Comparison of ENCODE assay signal across 11 mouse cellular contexts in genomic region chr9:40617676-40618062, GRCm38 (mm10). TPM values are rescaled to one million over a fixed set of nuclear protein-coding genes. Genes with fewer than 3 reads are reported as not detected.
DNase-seq lines count a peak whose midpoint lies in the region; ATAC-seq and TF ChIP-seq lines count a peak whose summit lies in the region.
"Had no signal": no experiment of that assay in that cellular context is flagged by ENCODE, and none has a peak within 500 bp of the region (broad histone marks: within the 10 kb centered on the region; RNA-seq: fewer than 3 reads in every experiment).

No protein-coding gene starts in this region.

- peaks cover 21% of the 10 kb centered on the region for H3K4me1 ChIP-seq in hindbrain, embryonic 12.5 days
- peaks cover 38% of the 10 kb centered on the region for H3K4me1 ChIP-seq in midbrain, embryonic 10.5 days

- TF ChIP-seq CTCF in gastrocnemius, adult 2 months (IDR thresholded peaks at IDR 0.05), result no peak
- TF ChIP-seq CTCF in brain, embryonic 14.5 days (IDR thresholded peaks at IDR 0.05; ENCODE audit: borderline replicate concordance, extremely low read depth, insufficient read depth, insufficient read length), result no peak

- no peaks in the 10 kb centered on the region for H3K9me3 ChIP-seq in hindbrain, embryonic 12.5 days (replicated peaks)
- H3K9me3 ChIP-seq in midbrain, embryonic 10.5 days (replicated peaks), result no peaks in the 10 kb centered on the region

- 27% methylated on average over 10 of the region's 10 CpGs for WGBS in hindbrain, embryonic 12.5 days
- WGBS in midbrain, embryonic 10.5 days, result 35% methylated on average over 10 of the region's 10 CpGs

- no peak for DNase-seq in gastrocnemius, adult 2 months
- DNase-seq in gastrocnemius, postnatal 10 days, result no peak
- peak; percentile 71 for DNase-seq in brain, embryonic 14.5 days (ENCODE audit: low read depth)
- no peak for DNase-seq in midbrain, embryonic 10.5 days (ENCODE audit: low spot score)
- no peak for DNase-seq in natural killer cell, adult 2 months (ENCODE audit: low spot score in 2 of 2)
- DNase-seq in kidney, postnatal 25 days, result no peak

- intact Hi-C loops in gastrocnemius, adult 2 months (cut with DNase I), result loop anchor here (5.0 kb wide), 1 partner anchor 135 kb away; no protein-coding TSS in a partner anchor

- no peaks in the 10 kb centered on the region for H3K36me3 ChIP-seq in hindbrain, embryonic 12.5 days
- H3K36me3 ChIP-seq in midbrain, embryonic 10.5 days, result no peaks in the 10 kb centered on the region

- H3K27me3 ChIP-seq in hindbrain, embryonic 12.5 days, result no peaks in the 10 kb centered on the region
- H3K27me3 ChIP-seq in midbrain, embryonic 10.5 days (ENCODE audit: low read depth, poor library complexity, severe bottlenecking), result peaks cover 29% of the 10 kb centered on the region

- peak overlapping the region; percentile 57 for H3K9ac ChIP-seq in hindbrain, embryonic 12.5 days

- H3K4me3 ChIP-seq in gastrocnemius, adult 2 months, result peak overlapping the region; percentile 27
- H3K4me3 ChIP-seq in hindbrain, embryonic 12.5 days, result peak overlapping the region; percentile 32; the same call in 1 of the 2 replicates
- peak overlapping the region; percentile 50 for H3K4me3 ChIP-seq in midbrain, embryonic 10.5 days

- no peak overlapping the region for H3K27ac ChIP-seq in gastrocnemius, adult 2 months
- peak overlapping the region; percentile 89 for H3K27ac ChIP-seq in hindbrain, embryonic 12.5 days
- H3K27ac ChIP-seq in midbrain, embryonic 10.5 days (replicated peaks), result peak overlapping the region; percentile 88

- 0 out of 2 replicates have a peak, but pooled peaks have one; percentile 18 for ATAC-seq in hindbrain, embryonic 12.5 days (ENCODE audit: low FRiP score)
- no peak for ATAC-seq in monocyte, adult 5-6 weeks (replicated peaks; ENCODE audit: insufficient number of reproducible peaks, low FRiP score, low TSS enrichment, poor library complexity, severe bottlenecking)

- H3K4me2 ChIP-seq in hindbrain, embryonic 12.5 days (replicated peaks), result peak overlapping the region; percentile 61

- no peak for TF ChIP-seq POLR2A in brain, embryonic 14.5 days (IDR thresholded peaks at IDR 0.05; ENCODE audit: borderline replicate concordance, extremely low read depth, insufficient read depth, insufficient read length, poor library complexity, severe bottlenecking)

RNA-seq across cellular contexts. Expression of gene Gm21915, which starts 52.7 kb away (rescaled TPM):
- total RNA-seq in gastrocnemius, adult 2 months (2021), result not detected
- total RNA-seq in gastrocnemius, postnatal 10 days (2021), result not detected
- not detected in 2 replicates for polyA plus RNA-seq in brain, embryonic 14.5 days (2012; rRNA removed)
- not detected in 2 replicates for polyA plus RNA-seq in hindbrain, embryonic 12.5 days (2016; fragmentation: Nextera tagmentation; extraction: Ambion mirVana)
- polyA plus RNA-seq in midbrain, embryonic 10.5 days (2016; fragmentation: Nextera tagmentation; extraction: Ambion mirVana), result not detected in 2 replicates
- not detected in 3 replicates for total RNA-seq in monocyte, adult 5-6 weeks (2017)
- total RNA-seq: adrenal gland, adult 18-20 months; left cerebral cortex, postnatal 36 days had no signal
- polyA plus RNA-seq: C2C12 had no signal
